Mouse (Mus musculus) CH12.LX (cell line): Measurements from ENCODE around the gene Mgat4c.

Experiments
- CTCF ChIP-seq, 2 experiments: IDR thresholded peaks in 1 of 2; conservative IDR thresholded peaks in 1 of 2; 2 replicates each; pipeline ENCODE4 v1.5.1; 2011 to 2012; ENCODE audit warnings: low read depth in 2 of 2, low read length in 2 of 2, improper control_type of control experiment in 1 of 2, inconsistent platforms in 1 of 2, mild to moderate bottlenecking in 1 of 2, moderate library complexity in 1 of 2
- POLR2A ChIP-seq: IDR thresholded peaks from 2 replicates; pipeline ENCODE4 v1.6.1; 2011; ENCODE audit warnings: low read depth, mild to moderate bottlenecking, improper control_type of control experiment, low read length
- SIN3A ChIP-seq: IDR thresholded peaks from 2 replicates; pipeline ENCODE4 v1.6.1; 2012; ENCODE audit warnings: low read length, improper control_type of control experiment, inconsistent platforms
- TCF12 ChIP-seq: IDR thresholded peaks from 2 replicates; pipeline ENCODE4 v1.6.1; 2014; ENCODE audit warnings: low read depth, mild to moderate bottlenecking, inconsistent platforms, low read length, improper control_type of control experiment
- USF1 ChIP-seq: IDR thresholded peaks from 2 replicates; pipeline ENCODE4 v1.6.1; 2014; ENCODE audit warnings: low read depth, mild to moderate bottlenecking, inconsistent platforms, low read length, improper control_type of control experiment
- ZNF384 ChIP-seq: IDR thresholded peaks from 2 replicates; pipeline ENCODE4 v1.6.1; 2012; ENCODE audit warnings: low read depth, low read length, improper control_type of control experiment, inconsistent platforms

DNA sequence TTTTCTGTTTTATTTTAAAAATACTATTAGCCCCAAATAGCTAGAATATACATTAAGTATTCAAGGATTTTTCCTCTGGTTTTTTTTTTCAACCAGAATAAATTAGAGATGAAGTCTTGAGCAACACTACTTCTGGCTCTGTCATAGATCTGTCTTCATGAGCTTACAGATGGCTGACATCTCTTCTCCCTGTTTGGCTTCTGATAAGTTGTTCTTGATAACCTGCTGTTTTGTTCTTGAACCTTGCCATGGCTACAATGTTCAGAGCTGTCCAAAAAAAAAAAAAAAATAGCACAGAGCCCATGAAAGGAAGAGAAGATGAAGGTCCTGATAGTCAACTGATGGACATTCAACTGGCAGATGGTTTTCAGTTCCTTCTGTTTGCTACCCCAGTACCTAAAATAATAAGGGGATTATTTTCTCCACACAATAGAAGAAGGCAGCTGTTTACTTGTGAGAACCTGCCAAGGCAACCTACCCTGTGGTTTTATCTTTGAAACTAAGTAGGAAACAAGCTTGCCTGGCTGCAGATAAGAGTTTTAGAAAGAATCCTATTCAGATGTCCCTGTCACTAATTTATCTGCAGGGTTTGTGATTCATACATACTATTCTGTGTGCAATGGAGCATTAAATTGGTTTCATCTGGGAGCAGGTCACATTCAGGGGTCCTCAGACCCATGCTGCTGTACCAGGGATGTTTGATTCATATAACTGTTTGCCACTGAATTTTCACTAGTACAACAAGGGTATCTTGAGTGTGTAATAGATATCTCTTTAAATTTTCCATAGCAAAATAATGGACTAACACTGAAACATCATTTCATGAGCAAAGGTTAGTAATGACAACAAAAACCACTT lies 393.5 kb downstream of the Mgat4c start:
- TF ChIP-seq USF1 (no peak), CTCF (conservative IDR thresholded peaks at IDR 0.05 in 1 of 2, IDR thresholded peaks at IDR 0.05 in 1 of 2; ENCODE audit: low read depth in 2 of 2, low read length in 2 of 2) (no peak), ZNF384 (no peak), TCF12 (no peak), POLR2A (no peak), SIN3A (no peak)
